Mouse (Mus musculus): ENCODE results near the gene Gzma.

The Gzma gene

GRCm38 (mm10) chr13:113046211-113046883 lies 54.4 kb downstream of the Gzma start, which contains the start of gene Gpx8:
Gene Gpx8 (minus strand): TSS chr13:113046410.
- DNase-seq (ENCODE audit: low read depth, low spot score), result peak; percentile 79

- DNase-seq (ENCODE audit: low read depth, low spot score), result no peak
Observed at GRCm38 (mm10) chr13:113045458-113046110, 55.2 kb downstream of the Gzma start.

- no peak for DNase-seq (ENCODE audit: low read depth, low spot score)
Observed at GRCm38 (mm10) chr13:113044876-113045275, 55.9 kb downstream of the Gzma start.
